Mouse (Mus musculus): ENCODE measurements at regions not wholly inside any gene's neighbourhood (a gene's known extent, or its start where the extent isn't known, plus 50 kb on each side); places are given as distances from the start of the nearest gene placed in this dataset.

GRCm38 (mm10) chr14:102805936-102806923 lies 176.2 kb downstream of the Kctd12 start:
- TF ChIP-seq CTCF (IDR thresholded peaks at IDR 0.05; ENCODE audit: extremely low read depth, insufficient read depth, insufficient read length, insufficient replicate concordance) (no peak), POLR2A (IDR thresholded peaks at IDR 0.05; ENCODE audit: low read depth, low read length) (0 out of 2 replicates have a peak, but pooled peaks have one; percentile 11)
